Comparison of ENCODE assay signal across 14 mouse cellular contexts in the genomic region with DNA sequence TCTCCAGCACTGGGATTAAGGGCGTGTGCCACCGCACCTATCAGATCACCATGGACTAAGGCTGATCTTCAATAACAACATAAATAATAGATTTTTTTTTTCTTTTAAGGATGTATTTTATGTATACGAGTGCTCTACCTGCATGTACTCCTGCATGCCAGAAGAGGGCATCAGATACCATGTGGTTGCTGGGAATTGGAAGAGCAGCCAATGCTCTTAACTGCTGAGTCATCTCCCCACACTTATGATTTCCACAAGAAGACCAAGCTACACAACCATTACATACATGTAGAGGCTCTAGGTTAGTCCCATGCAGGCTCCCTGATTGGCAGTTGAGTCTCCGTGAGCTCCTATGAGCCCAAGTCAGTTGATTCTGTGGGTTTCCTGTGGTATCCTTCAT. TPM values are rescaled to one million over a fixed set of nuclear protein-coding genes. Genes with fewer than 3 reads are reported as not detected.
A peak's percentile ranks its signal among the peaks of the same experiment; 100 is the strongest.
DNase-seq lines count a peak whose midpoint lies in the region; ATAC-seq lines count a peak whose summit lies in the region.
"Had no signal": no experiment of that assay in that cellular context is flagged by ENCODE, and none has a peak within 500 bp of the region (broad histone marks: within the 10 kb centered on the region; RNA-seq: fewer than 3 reads in every experiment).

No protein-coding gene starts in this region.

- H3K36me3 ChIP-seq in embryonic facial prominence, embryonic 10.5 days (replicated peaks): no peaks in the 10 kb centered on the region

- no peak for ATAC-seq in inflammation-experienced regulatory T-cells, adult 6 months

- H3K9me3 ChIP-seq in embryonic facial prominence, embryonic 10.5 days: no peaks in the 10 kb centered on the region

- H3K4me3 ChIP-seq in embryonic facial prominence, embryonic 10.5 days: no peak overlapping the region
- H3K4me3 ChIP-seq: erythroblast, embryonic 14.5 days had no signal

- H3K27me3 ChIP-seq in embryonic facial prominence, embryonic 10.5 days (replicated peaks; ENCODE audit: low read depth, poor library complexity, severe bottlenecking): no peaks in the 10 kb centered on the region

- H3K27ac ChIP-seq in embryonic facial prominence, embryonic 10.5 days (replicated peaks): no peak overlapping the region

- 85% methylated on average over 4 of the region's 4 CpGs for WGBS in embryonic facial prominence, embryonic 10.5 days

- DNase-seq in cerebellum, postnatal 10 days: peak; percentile 3 to 19
- no peak for DNase-seq in cerebellum, adult 11 months
- DNase-seq in lung, adult 18-20 months: peak; percentile 17 to 33
- no peak for DNase-seq in lung, postnatal 14 days
- DNase-seq in embryonic facial prominence, embryonic 10.5 days (ENCODE audit: low spot score): peak; percentile 14
- peak; percentile 4 for DNase-seq in mesoderm, embryonic 11.5 days (ENCODE audit: low read depth, low spot score)
- no peak for DNase-seq in heart, adult 8-10 months (ENCODE audit: low spot score)
- DNase-seq: right cerebral cortex, postnatal 14 days had no signal

- H3K4me1 ChIP-seq in embryonic facial prominence, embryonic 10.5 days: no peaks in the 10 kb centered on the region

RNA-seq across cellular contexts. Expression of a gene that starts 13.3 kb away (rescaled TPM):
- not detected in 2 replicates for polyA plus RNA-seq in embryonic facial prominence, embryonic 10.5 days (2016; fragmentation: Nextera tagmentation; extraction: Ambion mirVana)
- not detected for total RNA-seq in heart, adult 8-10 months (2022)
- polyA plus RNA-seq in inflammation-experienced regulatory T-cells, adult 6 months (2017; shearing (Covaris generic)): under 1 TPM in 1 of 3 experiments, not detected in 2; 0.42 TPM
- total RNA-seq: heart, postnatal 25 days; left cerebral cortex, adult 8-10 months; megakaryocyte, adult 5-6 weeks had no signal
- polyA plus RNA-seq: C2C12; erythroblast, embryonic 14.5 days had no signal

Comparison
In these comparisons a context has a peak if more than half of its experiments do, and no peak if none do; other contexts are left out.
1. DNase-seq: peak in cerebellum, postnatal 10 days (2 of 2), lung, adult 18-20 months (2 of 2), embryonic facial prominence, embryonic 10.5 days (single experiment) and mesoderm, embryonic 11.5 days (single experiment); none in cerebellum, adult 11 months (single experiment), lung, postnatal 14 days (single experiment) and heart, adult 8-10 months (single experiment).